Mouse (Mus musculus) E14TG2a.4 (cell line): ENCODE results near the gene Snx15.

Source experiments
- H3K27me3 ChIP-seq: 2 replicates; pipeline ENCODE4 v1.6.1; 2014; ENCODE audit warnings: low read length, control low read depth; ENCODE audit not compliant: insufficient read depth
- H3K36me3 ChIP-seq: 2 replicates; pipeline ENCODE4 v1.6.1; 2014; ENCODE audit warnings: low read length, control low read depth; ENCODE audit not compliant: insufficient read depth
- H3K4me1 ChIP-seq: replicated peaks from 2 replicates; pipeline ENCODE4 v1.6.1; 2014; ENCODE audit warnings: low read depth, low read length, control low read depth
- H3K4me3 ChIP-seq: replicated peaks from 2 replicates; pipeline ENCODE4 v1.5.1; 2014; ENCODE audit warnings: mild to moderate bottlenecking, low read length
- H3K9me3 ChIP-seq: 2 replicates; pipeline ENCODE4 v1.6.1; 2014; ENCODE audit warnings: low read length, control low read depth
- CTCF ChIP-seq: conservative IDR thresholded peaks from 2 replicates; pipeline ENCODE4 v1.5.1; 2014; ENCODE audit warnings: low read length
- NANOG ChIP-seq: IDR thresholded peaks from 2 replicates; pipeline ENCODE4 v1.6.1; 2014; ENCODE audit warnings: borderline replicate concordance, low read length, mixed read lengths
- POU5F1 ChIP-seq: IDR thresholded peaks from 2 replicates; pipeline ENCODE4 v1.6.1; 2014; ENCODE audit warnings: low read length, borderline replicate concordance

Gene Snx15

GRCm38 (mm10) chr19:6116113-6116850 is 11.8 kb downstream of the Snx15 start:
- Histone ChIP-seq H3K9me3 (no peaks in the 10 kb centered on the region), H3K4me1 (peaks cover 61% of the 10 kb centered on the region), H3K36me3 (peaks cover 63% of the 10 kb centered on the region), H3K4me3 (peak overlapping the region; percentile 95), H3K27me3 (no peaks in the 10 kb centered on the region)
- TF ChIP-seq POU5F1 (no peak), NANOG (no peak), CTCF (no peak)

DNA sequence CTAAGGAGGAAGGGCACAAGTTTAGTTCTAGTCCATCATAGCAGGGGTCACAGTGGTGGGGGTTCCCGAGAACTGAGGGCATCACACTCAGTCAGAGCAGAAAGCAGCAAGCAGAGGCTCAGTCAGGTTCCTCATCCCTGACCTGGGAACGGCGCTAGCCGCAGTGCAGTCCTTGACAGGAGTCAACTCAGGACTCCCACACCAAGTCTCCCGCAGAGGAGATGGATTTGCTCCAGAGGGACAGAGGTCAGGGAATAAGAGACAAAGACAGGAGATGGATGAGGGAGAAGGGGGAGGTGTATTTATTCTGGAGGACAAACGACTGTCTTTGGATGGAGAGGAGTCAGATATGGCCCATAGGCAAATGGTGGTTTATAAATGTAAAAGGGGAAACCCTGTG is 15.0 kb downstream of the Snx15 start:
- TF ChIP-seq POU5F1 (no peak), CTCF (no peak), NANOG (no peak)
- H3K4me1 ChIP-seq = peaks cover 40% of the 10 kb centered on the region
- H3K27me3 ChIP-seq = no peaks in the 10 kb centered on the region
- no peaks in the 10 kb centered on the region for H3K9me3 ChIP-seq
- H3K4me3 ChIP-seq = no peak overlapping the region
- H3K36me3 ChIP-seq = peaks cover 76% of the 10 kb centered on the region

- TF ChIP-seq NANOG (no peak), POU5F1 (no peak), CTCF (no peak)
Observed at GRCm38 (mm10) chr19:6105586-6105985, 22.5 kb downstream of the Snx15 start, which contains the start of gene Naaladl1. Naaladl1 (plus strand) TSS chr19:6105782.

GRCm38 (mm10) chr19:6104476-6104875 is 23.6 kb downstream of the Snx15 start:
- TF ChIP-seq POU5F1 (no peak), NANOG (no peak), CTCF (no peak)
- Histone ChIP-seq H3K27me3 (no peaks in the 10 kb centered on the region), H3K9me3 (no peaks in the 10 kb centered on the region), H3K4me3 (no peak overlapping the region), H3K36me3 (peaks cover 54% of the 10 kb centered on the region), H3K4me1 (peaks cover 57% of the 10 kb centered on the region)

More at GRCm38 (mm10) chr19:6105586-6105985, 22.5 kb downstream of the Snx15 start, which contains the start of gene Naaladl1:
- peaks cover 48% of the 10 kb centered on the region for H3K36me3 ChIP-seq
- no peak within 1 kb of the TSS for H3K4me3 ChIP-seq
- H3K4me1 ChIP-seq = peaks cover 47% of the 10 kb centered on the region
- no peaks in the 10 kb centered on the region for H3K27me3 ChIP-seq
- no peaks in the 10 kb centered on the region for H3K9me3 ChIP-seq

GRCm38 (mm10) chr19:6102169-6102853 is 25.8 kb downstream of the Snx15 start:
- H3K27me3 ChIP-seq = no peaks in the 10 kb centered on the region
- H3K9me3 ChIP-seq = no peaks in the 10 kb centered on the region
- H3K36me3 ChIP-seq = peaks cover 59% of the 10 kb centered on the region
- peaks cover 53% of the 10 kb centered on the region for H3K4me1 ChIP-seq
- TF ChIP-seq POU5F1 = no peak
- TF ChIP-seq NANOG = no peak
- TF ChIP-seq CTCF = no peak
- no peak overlapping the region for H3K4me3 ChIP-seq

GRCm38 (mm10) chr19:6101186-6101585 is 26.9 kb downstream of the Snx15 start:
- Histone ChIP-seq H3K4me1 (peaks cover 51% of the 10 kb centered on the region), H3K9me3 (no peaks in the 10 kb centered on the region), H3K27me3 (no peaks in the 10 kb centered on the region), H3K36me3 (peaks cover 62% of the 10 kb centered on the region), H3K4me3 (no peak overlapping the region)
- TF ChIP-seq CTCF (no peak), POU5F1 (no peak)

- Histone ChIP-seq H3K4me1 (peaks cover 64% of the 10 kb centered on the region), H3K4me3 (no peak overlapping the region), H3K36me3 (peaks cover 81% of the 10 kb centered on the region), H3K27me3 (no peaks in the 10 kb centered on the region), H3K9me3 (no peaks in the 10 kb centered on the region)
- TF ChIP-seq NANOG (no peak), CTCF (no peak), POU5F1 (no peak)
Observed at GRCm38 (mm10) chr19:6097847-6098246, 30.3 kb downstream of the Snx15 start.

DNA sequence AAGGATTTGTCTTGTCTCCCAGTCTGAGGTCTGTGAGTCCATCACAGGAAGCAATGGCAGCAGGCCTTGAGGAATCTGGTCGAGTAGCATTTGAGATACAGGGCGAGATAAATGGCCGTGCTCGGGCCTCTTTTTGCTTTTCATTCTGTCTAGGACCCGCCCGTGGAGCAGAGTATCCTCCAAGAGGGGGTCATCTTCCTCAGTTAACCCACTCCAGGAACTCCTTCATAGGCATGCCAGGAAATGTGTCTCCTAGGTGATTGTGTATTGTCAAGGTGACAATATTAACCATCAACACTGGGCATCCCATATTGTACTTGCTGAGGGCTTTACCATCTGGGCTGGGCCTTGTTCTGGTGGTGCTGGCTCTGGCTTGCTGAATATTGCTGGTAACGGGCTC is 34.0 kb downstream of the Snx15 start, which contains the start of gene AC131692.1:
Gene AC131692.1, plus strand, starts transcription at position 301 of the 400 bp plus-strand sequence.
- H3K9me3 ChIP-seq = no peaks in the 10 kb centered on the region
- TF ChIP-seq CTCF (no peak), POU5F1 (no peak), NANOG (no peak)
- no peak within 1 kb of the TSS for H3K4me3 ChIP-seq
- peaks cover 99% of the 10 kb centered on the region for H3K36me3 ChIP-seq
- peaks cover 71% of the 10 kb centered on the region for H3K4me1 ChIP-seq
- H3K27me3 ChIP-seq = no peaks in the 10 kb centered on the region

DNA sequence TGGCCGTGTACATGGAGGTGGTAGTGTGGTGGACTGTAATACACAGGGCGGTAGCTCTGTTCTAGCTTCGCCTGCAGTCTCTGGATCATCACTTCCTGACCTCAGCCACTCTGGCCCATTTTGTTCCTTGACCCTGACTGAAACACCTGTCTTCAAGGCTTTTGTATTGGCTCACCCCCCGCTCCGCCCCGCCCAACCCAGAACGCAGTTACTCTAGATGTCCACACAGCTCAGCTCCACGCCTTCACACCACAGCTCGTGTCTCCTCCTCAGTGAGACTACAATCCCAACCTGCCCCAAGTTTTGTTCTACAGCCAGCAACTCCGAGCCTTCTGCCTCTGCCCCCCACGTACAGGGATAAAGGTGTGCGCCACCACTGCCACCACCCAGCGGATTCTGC is 39.3 kb downstream of the Snx15 start:
- Histone ChIP-seq H3K36me3 (peaks cover 82% of the 10 kb centered on the region), H3K27me3 (no peaks in the 10 kb centered on the region), H3K9me3 (no peaks in the 10 kb centered on the region), H3K4me1 (peaks cover 84% of the 10 kb centered on the region), H3K4me3 (peak overlapping the region; percentile 45; the same call in 1 of the 2 replicates)
- TF ChIP-seq CTCF (no peak), NANOG (no peak), POU5F1 (no peak)
